Mouse (Mus musculus): Measurements from ENCODE around the gene Jade2.

The Jade2 gene

GRCm38 (mm10) chr11:51835598-51835997 is 21.9 kb downstream of the Jade2 start:
- DNase-seq (ENCODE audit: low spot score in 2 of 2): no peak

- no peak for DNase-seq (ENCODE audit: low spot score in 2 of 2)
Observed at GRCm38 (mm10) chr11:51834067-51834411, 23.4 kb downstream of the Jade2 start.

GRCm38 (mm10) chr11:51833393-51834066 is 23.9 kb downstream of the Jade2 start:
- no peak for DNase-seq (ENCODE audit: low spot score in 2 of 2)

- no peak for DNase-seq (ENCODE audit: low spot score in 2 of 2)
Observed at GRCm38 (mm10) chr11:51832992-51833391, 24.5 kb downstream of the Jade2 start.

- no peak for DNase-seq (ENCODE audit: low spot score in 2 of 2)
Observed at GRCm38 (mm10) chr11:51831962-51832909, 25.2 kb downstream of the Jade2 start.

- no peak for DNase-seq (ENCODE audit: low spot score in 2 of 2)
Observed at GRCm38 (mm10) chr11:51824867-51825424, 32.5 kb downstream of the Jade2 start.

GRCm38 (mm10) chr11:51823963-51824753 is 33.3 kb downstream of the Jade2 start:
- DNase-seq (ENCODE audit: low spot score in 2 of 2): no peak

- no peak for DNase-seq (ENCODE audit: low spot score in 2 of 2)
Observed at GRCm38 (mm10) chr11:51823271-51823670, 34.2 kb downstream of the Jade2 start.

- no peak for DNase-seq (ENCODE audit: low spot score in 2 of 2)
Observed at GRCm38 (mm10) chr11:51822736-51823135, 34.7 kb downstream of the Jade2 start.

GRCm38 (mm10) chr11:51820861-51821260 is 36.6 kb downstream of the Jade2 start:
- DNase-seq (ENCODE audit: low spot score in 2 of 2): peak; percentile 50 to 62

GRCm38 (mm10) chr11:51819964-51820363 is 37.5 kb downstream of the Jade2 start:
- no peak for DNase-seq (ENCODE audit: low spot score in 2 of 2)

- no peak for DNase-seq (ENCODE audit: low spot score in 2 of 2)
Observed at GRCm38 (mm10) chr11:51818837-51819236, 38.6 kb downstream of the Jade2 start.

GRCm38 (mm10) chr11:51817756-51818155 is 39.7 kb downstream of the Jade2 start:
- peak; percentile 77 to 87 for DNase-seq (ENCODE audit: low spot score in 2 of 2)

- no peak for DNase-seq (ENCODE audit: low spot score in 2 of 2)
Observed at GRCm38 (mm10) chr11:51812022-51812546, 45.4 kb downstream of the Jade2 start.

GRCm38 (mm10) chr11:51811230-51811629 is 46.2 kb downstream of the Jade2 start:
- no peak for DNase-seq (ENCODE audit: low spot score in 2 of 2)

- peak in 1 of 2 experiments; percentile 48 for DNase-seq (ENCODE audit: low spot score in 2 of 2)
Observed at GRCm38 (mm10) chr11:51809632-51810224, 47.7 kb downstream of the Jade2 start.

- no peak for DNase-seq (ENCODE audit: low spot score in 2 of 2)
Observed at GRCm38 (mm10) chr11:51807108-51807879, 50.2 kb downstream of the Jade2 start.

GRCm38 (mm10) chr11:51805221-51805981 is 52.1 kb downstream of the Jade2 start:
- DNase-seq (ENCODE audit: low spot score in 2 of 2): peak in 1 of 2 experiments; percentile 48

GRCm38 (mm10) chr11:51800634-51801325 is 56.7 kb downstream of the Jade2 start:
- DNase-seq (ENCODE audit: low spot score in 2 of 2): peak; percentile 21 to 40
